Mouse (Mus musculus) stomach, embryonic 16.5 days (tissue): ENCODE results near the gene Zp3. TPM values are rescaled to one million over a fixed set of nuclear protein-coding genes. Genes with fewer than 3 reads are reported as not detected.

Source experiments
- ATAC-seq: fragments of 200-750 bp; cut with Nextera tagmentation; 2 replicates; pipeline ENCODE4 v1.8.0; 2017; ENCODE audit warnings: moderate number of reproducible peaks, moderate TSS enrichment; ENCODE audit not compliant: insufficient read depth, low FRiP score
- H3K27ac ChIP-seq: fragments of 300-500 bp; sonication (generic); 2 replicates; pipeline ENCODE4 v1.5.1; 2014; ENCODE audit warnings: low read length
- H3K27me3 ChIP-seq: fragments of 300-500 bp; sonication (generic); 2 replicates; pipeline ENCODE4 v1.6.1; 2014; ENCODE audit warnings: low read length, control low read depth, mixed read lengths; ENCODE audit not compliant: control insufficient read depth, insufficient read depth
- H3K36me3 ChIP-seq: fragments of 300-500 bp; sonication (generic); 2 replicates; pipeline ENCODE4 v1.6.1; 2014; ENCODE audit warnings: low read length; ENCODE audit not compliant: control insufficient read depth, insufficient read depth
- H3K4me1 ChIP-seq: fragments of 300-500 bp; sonication (generic); 2 replicates; pipeline ENCODE4 v1.6.1; 2014; ENCODE audit warnings: low read length, control low read depth, mixed read lengths; ENCODE audit not compliant: control insufficient read depth, insufficient read depth
- H3K4me2 ChIP-seq: fragments of 300-500 bp; sonication (generic); 2 replicates; pipeline ENCODE4 v1.6.1; 2014; ENCODE audit warnings: low read depth, low read length, mixed read lengths
- H3K4me3 ChIP-seq: fragments of 300-500 bp; sonication (generic); replicated peaks from 2 replicates; pipeline ENCODE4 v1.5.1; 2014; ENCODE audit warnings: mild to moderate bottlenecking, low read length
- H3K9ac ChIP-seq: fragments of 300-500 bp; sonication (generic); 2 replicates; pipeline ENCODE4 v1.6.1; 2014; ENCODE audit warnings: low read length
- H3K9me3 ChIP-seq: fragments of 300-500 bp; sonication (generic); replicated peaks from 2 replicates; pipeline ENCODE4 v1.6.1; 2016; ENCODE audit warnings: low read length, control low read depth; ENCODE audit not compliant: control insufficient read depth
- WGBS: fragments of 180-500 bp; shearing (Covaris S2); extraction: QIAGEN DNeasy Blood & Tissue Kit; methylation state at CpG from one replicate; pipeline ENCODE4 v1.1.7; 2014; 5-methylcytosine and 5-hydroxymethylcytosine counted together
- polyA plus RNA-seq: library from polyadenylated mRNA; unstranded; fragments of >200 nt; fragmentation: Nextera tagmentation; extraction: Ambion mirVana; gene quantifications from 2 replicates; pipeline ENCODE4 v1.2.1, GENCODE M21; 2015

The Zp3 gene
- polyA plus RNA-seq, 1 experiment from 2014 or later: 2.0 TPM

DNA sequence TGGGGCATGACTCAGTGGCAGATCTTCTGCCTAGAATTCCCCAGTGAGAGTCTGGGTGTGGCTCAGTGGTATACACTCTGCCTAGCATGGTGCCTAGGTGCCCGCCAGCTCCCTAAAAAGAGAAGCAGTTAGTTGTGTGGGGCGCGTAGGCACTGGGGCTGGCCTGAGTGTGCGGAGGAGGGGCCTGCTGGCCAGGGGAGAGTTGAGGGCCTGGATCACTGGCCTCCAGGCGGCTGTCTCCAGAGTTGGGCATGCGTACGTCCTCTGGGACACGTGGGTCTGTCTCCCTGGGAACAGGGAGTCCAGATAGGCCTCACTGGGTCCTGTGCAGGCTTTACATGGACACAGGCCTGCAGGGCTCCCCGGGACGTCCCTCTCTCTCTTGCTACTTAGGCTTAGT is 35.0 kb downstream of the Zp3 start:
- peaks cover 9% of the 10 kb centered on the region for H3K36me3 ChIP-seq
- peak overlapping the region; percentile 51; the same call in 1 of the 2 replicates for H3K9ac ChIP-seq
- H3K4me2 ChIP-seq: no peak overlapping the region
- H3K27ac ChIP-seq: peak overlapping the region; percentile 90
- ATAC-seq: no peak
- 90% methylated on average over 10 of the region's 10 CpGs for WGBS
- H3K9me3 ChIP-seq: no peaks in the 10 kb centered on the region
- H3K27me3 ChIP-seq: no peaks in the 10 kb centered on the region
- H3K4me1 ChIP-seq: peaks cover 21% of the 10 kb centered on the region
- no peak overlapping the region for H3K4me3 ChIP-seq

DNA sequence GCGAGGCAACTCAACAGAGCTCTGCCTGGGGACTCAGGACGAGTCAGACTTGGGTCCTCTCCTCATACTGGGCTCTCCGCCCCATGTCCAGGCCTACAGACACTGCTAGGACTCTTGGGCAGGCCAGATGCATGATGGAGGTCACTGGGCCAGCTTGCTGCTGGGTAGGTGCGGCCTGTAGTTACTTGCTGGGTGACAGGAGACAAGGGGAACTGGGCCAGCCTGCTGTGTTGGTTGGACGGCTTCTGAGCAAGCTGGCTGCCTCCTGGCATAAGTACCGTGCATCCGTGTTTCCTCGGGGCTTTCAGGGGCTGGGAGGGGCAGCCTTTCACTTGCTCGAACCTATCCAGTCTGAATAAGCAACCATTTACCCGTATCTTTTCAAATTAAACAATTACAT is 35.7 kb downstream of the Zp3 start:
- Histone ChIP-seq H3K9ac (peak overlapping the region; percentile 51), H3K4me1 (peaks cover 24% of the 10 kb centered on the region), H3K9me3 (no peaks in the 10 kb centered on the region), H3K27me3 (no peaks in the 10 kb centered on the region), H3K4me3 (no peak overlapping the region), H3K4me2 (no peak overlapping the region), H3K27ac (peak overlapping the region; percentile 90), H3K36me3 (peaks cover 9% of the 10 kb centered on the region)
- WGBS: 74% methylated on average over 10 of the region's 10 CpGs
- peak; percentile 38 for ATAC-seq

DNA sequence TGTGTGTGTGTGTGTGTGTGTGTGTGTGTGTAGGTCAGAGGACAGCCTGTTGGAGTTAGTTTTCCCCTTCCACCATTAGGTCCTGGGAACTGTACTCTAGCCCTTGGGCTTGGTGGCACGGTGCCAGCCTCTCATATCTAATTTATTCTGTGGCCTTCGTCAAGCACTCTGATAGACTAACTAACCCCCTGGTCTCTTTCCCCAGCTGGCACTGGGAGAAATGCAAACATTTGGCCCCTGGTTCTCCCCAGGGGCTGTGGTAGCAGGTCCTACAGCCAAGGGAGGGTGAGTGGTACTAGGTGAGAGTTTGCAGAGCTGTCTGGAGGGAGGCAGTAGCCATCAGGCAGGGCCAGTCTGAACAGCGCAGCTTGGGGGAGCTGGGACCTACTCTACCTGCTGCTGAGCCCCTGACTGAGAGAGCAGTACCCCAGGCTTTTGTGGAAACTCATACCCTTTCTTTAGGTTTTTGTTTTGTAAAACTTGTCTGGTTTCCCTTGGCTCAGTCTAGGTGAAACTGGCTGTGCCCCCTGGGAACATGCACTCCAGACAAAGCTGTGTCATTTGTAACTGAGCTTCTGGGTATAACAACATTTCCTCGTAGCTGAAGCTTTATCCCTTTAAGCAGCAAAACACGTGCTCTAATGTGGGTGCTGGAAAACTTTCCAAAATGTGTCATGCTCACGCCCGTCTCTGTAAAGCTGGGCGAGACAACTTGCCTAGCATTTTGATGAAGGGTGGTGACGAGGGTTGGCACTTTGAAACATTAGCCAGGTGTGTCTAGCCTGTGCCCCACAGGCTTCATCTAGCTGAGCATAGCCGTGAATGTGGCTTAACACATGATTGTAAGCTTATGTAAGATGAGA is 36.3 kb downstream of the Zp3 start:
- ATAC-seq: peak; percentile 41
- Histone ChIP-seq H3K4me1 (peaks cover 24% of the 10 kb centered on the region), H3K36me3 (peaks cover 9% of the 10 kb centered on the region), H3K27me3 (no peaks in the 10 kb centered on the region), H3K9ac (peak overlapping the region; percentile 24; the same call in 1 of the 2 replicates), H3K27ac (peak overlapping the region; percentile 90), H3K4me2 (0 out of 2 replicates have a peak overlapping the region, but pooled peaks have one; percentile 16), H3K9me3 (no peaks in the 10 kb centered on the region), H3K4me3 (no peak overlapping the region)
- WGBS: 64% methylated on average over 10 of the region's 10 CpGs

DNA sequence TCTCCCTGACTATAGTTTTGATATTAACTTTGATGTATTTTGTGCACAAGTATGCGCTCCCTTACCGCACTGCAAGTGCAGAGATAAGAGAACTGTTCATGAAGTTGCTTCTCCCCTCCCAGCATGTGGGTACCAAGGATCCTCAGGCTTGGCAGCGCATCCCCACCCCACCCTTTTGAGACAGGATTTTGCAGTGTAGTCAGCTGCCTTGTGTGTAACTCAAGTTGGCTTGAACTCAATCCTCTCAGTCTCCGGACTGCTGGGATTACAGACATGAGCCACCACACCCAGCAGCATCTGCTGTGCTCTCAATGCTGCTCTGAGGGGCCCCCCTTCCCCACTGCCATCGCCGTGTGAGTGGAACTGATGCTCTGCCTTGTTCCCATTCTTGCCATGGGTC is 37.4 kb downstream of the Zp3 start:
- H3K27me3 ChIP-seq: no peaks in the 10 kb centered on the region
- peaks cover 3% of the 10 kb centered on the region; the same call in 1 of the 2 replicates for H3K36me3 ChIP-seq
- H3K9me3 ChIP-seq: no peaks in the 10 kb centered on the region
- H3K4me2 ChIP-seq: no peak overlapping the region
- H3K4me3 ChIP-seq: no peak overlapping the region
- 80% methylated on average over 6 of the region's 6 CpGs for WGBS
- H3K9ac ChIP-seq: no peak overlapping the region
- peak overlapping the region; percentile 90; the same call in 1 of the 2 replicates for H3K27ac ChIP-seq
- ATAC-seq: no peak
- H3K4me1 ChIP-seq: peaks cover 24% of the 10 kb centered on the region

DNA sequence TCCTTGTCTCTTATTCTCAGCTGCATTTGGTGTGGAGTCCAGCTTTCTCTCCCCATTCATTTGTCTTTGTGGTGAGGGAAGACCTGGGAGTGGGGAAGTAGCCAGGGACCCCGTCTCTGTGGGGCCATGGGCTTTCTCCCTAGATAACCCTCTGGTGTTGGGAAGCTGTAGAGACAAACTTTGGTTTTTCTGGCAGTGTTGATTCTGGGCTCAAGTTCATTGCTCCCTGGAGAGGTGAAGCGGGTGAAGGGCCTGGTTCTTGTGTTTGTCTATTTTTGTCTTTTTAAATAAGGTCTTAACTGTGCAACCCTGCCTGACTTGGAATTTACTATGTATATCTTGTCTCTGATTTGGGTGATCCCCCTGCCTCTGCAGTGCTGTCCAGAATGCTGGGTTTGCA is 38.8 kb downstream of the Zp3 start:
- Histone ChIP-seq H3K4me3 (no peak overlapping the region), H3K27ac (no peak overlapping the region), H3K36me3 (no peaks in the 10 kb centered on the region), H3K4me1 (peaks cover 24% of the 10 kb centered on the region), H3K27me3 (no peaks in the 10 kb centered on the region), H3K9me3 (no peaks in the 10 kb centered on the region), H3K4me2 (no peak overlapping the region), H3K9ac (no peak overlapping the region)
- ATAC-seq: no peak
- 76% methylated on average over 2 of the region's 2 CpGs for WGBS

GRCm38 (mm10) chr5:136019907-136020306 is 40.0 kb downstream of the Zp3 start:
- Histone ChIP-seq H3K9ac (0 out of 2 replicates have a peak overlapping the region, but pooled peaks have one; percentile 5), H3K27me3 (no peaks in the 10 kb centered on the region), H3K4me3 (no peak overlapping the region), H3K9me3 (no peaks in the 10 kb centered on the region), H3K36me3 (no peaks in the 10 kb centered on the region), H3K4me1 (peaks cover 24% of the 10 kb centered on the region), H3K27ac (no peak overlapping the region), H3K4me2 (no peak overlapping the region)
- WGBS: 36% methylated on average over 1 of the region's 1 CpGs
- no peak for ATAC-seq

- no peak for ATAC-seq
- Histone ChIP-seq H3K9ac (no peak overlapping the region), H3K36me3 (0 out of 2 replicates have a peak, but pooled peaks cover 4% of the 10 kb centered on the region), H3K27ac (no peak overlapping the region), H3K4me1 (no peaks in the 10 kb centered on the region), H3K4me2 (no peak overlapping the region), H3K27me3 (no peaks in the 10 kb centered on the region), H3K9me3 (no peaks in the 10 kb centered on the region), H3K4me3 (no peak overlapping the region)
- whole genome bisulfite sequencing: 70% methylated on average over 3 of the region's 3 CpGs
Measured at GRCm38 (mm10) chr5:136025712-136026111, 45.8 kb downstream of the Zp3 start.

DNA sequence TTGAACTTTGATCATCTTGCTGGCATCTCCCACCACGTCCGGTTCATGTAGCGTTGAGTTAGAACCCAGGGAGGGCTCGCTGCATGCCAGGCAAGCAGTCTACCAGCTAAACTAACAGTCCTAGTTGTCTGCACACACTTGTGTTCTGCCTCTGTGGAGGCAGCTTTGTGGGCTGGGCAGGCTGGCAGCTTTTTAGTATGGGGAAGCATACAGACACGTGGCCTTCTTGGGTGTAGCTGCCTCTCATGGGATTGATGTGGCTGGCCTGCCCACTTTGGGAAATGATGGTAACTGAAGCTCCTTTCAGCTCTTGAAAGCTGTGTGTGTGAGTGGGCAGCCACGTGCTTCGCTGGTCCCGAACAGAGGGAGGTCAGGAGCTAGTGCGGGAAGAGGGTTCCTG is 47.0 kb downstream of the Zp3 start:
- peaks cover 9% of the 10 kb centered on the region; the same call in 1 of the 2 replicates for H3K36me3 ChIP-seq
- H3K27ac ChIP-seq: no peak overlapping the region
- no peak overlapping the region for H3K4me3 ChIP-seq
- no peaks in the 10 kb centered on the region for H3K27me3 ChIP-seq
- 91% methylated on average over 9 of the region's 9 CpGs for WGBS
- no peak overlapping the region for H3K4me2 ChIP-seq
- no peaks in the 10 kb centered on the region for H3K9me3 ChIP-seq
- H3K4me1 ChIP-seq: no peaks in the 10 kb centered on the region
- ATAC-seq: no peak
- H3K9ac ChIP-seq: no peak overlapping the region

DNA sequence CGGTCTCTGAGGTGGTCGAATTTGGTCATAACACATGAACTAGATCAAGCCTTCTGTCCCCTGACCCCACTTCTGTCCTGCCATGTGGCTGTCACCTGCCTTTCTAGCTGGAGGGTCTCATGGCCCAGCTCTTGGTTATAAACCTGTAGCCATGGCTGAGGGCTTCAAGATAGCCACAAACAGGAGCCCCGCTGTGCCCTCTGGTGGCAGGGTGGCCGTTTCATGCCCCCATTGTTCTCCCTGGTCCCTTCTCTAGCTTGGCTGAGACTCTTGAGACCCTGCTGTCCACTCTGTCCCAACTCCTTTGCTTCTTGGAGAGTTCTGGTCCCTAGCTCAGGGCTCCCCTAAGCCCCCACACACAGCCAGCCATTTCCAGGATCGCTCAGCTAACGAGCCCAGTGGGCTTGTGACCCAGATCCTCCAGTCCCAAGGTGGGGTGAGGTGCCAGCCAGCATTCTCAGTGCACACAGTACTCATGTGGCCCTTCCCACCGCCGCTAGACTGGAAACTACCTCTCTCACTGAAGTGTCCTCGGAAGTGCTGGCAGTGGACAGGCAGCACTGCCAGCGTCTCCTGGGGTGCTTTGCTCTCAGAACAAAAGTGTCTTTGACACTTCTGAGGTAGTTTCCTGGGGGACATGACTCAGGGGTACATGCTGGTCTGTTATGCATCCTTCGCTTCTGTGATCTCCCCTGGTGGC is 47.9 kb downstream of the Zp3 start:
- no peak overlapping the region for H3K4me2 ChIP-seq
- H3K27ac ChIP-seq: no peak overlapping the region
- H3K27me3 ChIP-seq: no peaks in the 10 kb centered on the region
- no peak for ATAC-seq
- no peaks in the 10 kb centered on the region for H3K4me1 ChIP-seq
- H3K9me3 ChIP-seq: no peaks in the 10 kb centered on the region
- no peak overlapping the region for H3K4me3 ChIP-seq
- H3K9ac ChIP-seq: no peak overlapping the region
- 86% methylated on average over 11 of the region's 11 CpGs for WGBS
- H3K36me3 ChIP-seq: peaks cover 9% of the 10 kb centered on the region; the same call in 1 of the 2 replicates
